Comparison of ENCODE assay signal across 14 mouse cellular contexts in genomic region chr6:17968467-17969144, GRCm38 (mm10).
DNase-seq lines count a peak whose midpoint lies in the region; ATAC-seq lines count a peak whose summit lies in the region.
"Had no signal": no experiment of that assay in that cellular context is flagged by ENCODE, and none has a peak within 500 bp of the region (broad histone marks: within the 10 kb centered on the region; RNA-seq: fewer than 3 reads in every experiment).

No protein-coding gene starts in this region.

- H3K36me3 ChIP-seq in forebrain, embryonic 16.5 days (ENCODE audit: control insufficient read depth, insufficient read depth), result no peaks in the 10 kb centered on the region
- no peaks in the 10 kb centered on the region for H3K36me3 ChIP-seq in midbrain, embryonic 12.5 days

- 59% methylated on average over 1 of the region's 1 CpGs for WGBS in forebrain, embryonic 16.5 days
- WGBS in midbrain, embryonic 12.5 days, result 71% methylated on average over 1 of the region's 1 CpGs

- no peaks in the 10 kb centered on the region for H3K27me3 ChIP-seq in forebrain, embryonic 16.5 days (replicated peaks; ENCODE audit: control insufficient read depth, insufficient read depth, low read length)
- H3K27me3 ChIP-seq in midbrain, embryonic 12.5 days, result no peaks in the 10 kb centered on the region

- H3K4me1 ChIP-seq in forebrain, embryonic 16.5 days (replicated peaks; ENCODE audit: control insufficient read depth, insufficient read depth, low read length), result no peaks in the 10 kb centered on the region
- H3K4me1 ChIP-seq in midbrain, embryonic 12.5 days, result 0 out of 2 replicates have a peak, but pooled peaks cover 3% of the 10 kb centered on the region

- H3K9ac ChIP-seq in forebrain, embryonic 16.5 days (replicated peaks; ENCODE audit: low read depth, low read length), result no peak overlapping the region
- H3K9ac ChIP-seq in midbrain, embryonic 12.5 days (replicated peaks), result no peak overlapping the region
- H3K9ac ChIP-seq: liver, embryonic 14.5 days had no signal

- DNase-seq in right cerebral cortex, postnatal 10 days (ENCODE audit: low spot score in 2 of 2), result peak; percentile 32 to 60
- no peak for DNase-seq in right cerebral cortex, adult 18-20 months
- peak; percentile 62 for DNase-seq in retina, postnatal 1 day
- no peak for DNase-seq in cerebellum, adult 11 months
- no peak for DNase-seq in spleen, postnatal 14 days (ENCODE audit: low spot score in 2 of 2)
- no peak for DNase-seq in kidney, adult 11 months
- DNase-seq: adrenal gland, postnatal 10 days; cerebellum, adult 18-20 months; kidney, postnatal 4 days; thymus, postnatal 14 days had no signal

- H3K4me2 ChIP-seq in forebrain, embryonic 16.5 days (ENCODE audit: low read length), result no peak overlapping the region
- no peak overlapping the region for H3K4me2 ChIP-seq in midbrain, embryonic 12.5 days (replicated peaks)

- no peaks in the 10 kb centered on the region for H3K9me3 ChIP-seq in forebrain, embryonic 16.5 days (ENCODE audit: control insufficient read depth, low read length)
- no peaks in the 10 kb centered on the region for H3K9me3 ChIP-seq in midbrain, embryonic 12.5 days

- H3K4me3 ChIP-seq in forebrain, embryonic 16.5 days (replicated peaks; ENCODE audit: low read length), result no peak overlapping the region
- H3K4me3 ChIP-seq in midbrain, embryonic 12.5 days, result no peak overlapping the region
- H3K4me3 ChIP-seq: erythroblast, embryonic 14.5 days had no signal

- no peak overlapping the region for H3K27ac ChIP-seq in forebrain, embryonic 16.5 days (ENCODE audit: low read length)
- no peak overlapping the region for H3K27ac ChIP-seq in midbrain, embryonic 12.5 days (replicated peaks)
- H3K27ac ChIP-seq: liver, embryonic 14.5 days had no signal

- peak; percentile 77 for ATAC-seq in forebrain, embryonic 16.5 days
- peak; percentile 97 for ATAC-seq in midbrain, embryonic 12.5 days (ENCODE audit: low FRiP score, low read depth)

Comparison
In these comparisons a context has a peak if more than half of its experiments do, and no peak if none do; other contexts are left out.
1. DNase-seq: peak in right cerebral cortex, postnatal 10 days (2 of 2) and retina, postnatal 1 day (single experiment); none in right cerebral cortex, adult 18-20 months (single experiment), cerebellum, adult 11 months (single experiment), spleen, postnatal 14 days (0 of 2) and kidney, adult 11 months (single experiment).